Mouse (Mus musculus): Measurements from ENCODE around the gene Pcolce. TPM values are rescaled to one million over a fixed set of nuclear protein-coding genes. Genes with fewer than 3 reads are reported as not detected.

The Pcolce gene
- polyA plus RNA-seq, 2 experiments, result 11.6 to 12.2 TPM

DNA sequence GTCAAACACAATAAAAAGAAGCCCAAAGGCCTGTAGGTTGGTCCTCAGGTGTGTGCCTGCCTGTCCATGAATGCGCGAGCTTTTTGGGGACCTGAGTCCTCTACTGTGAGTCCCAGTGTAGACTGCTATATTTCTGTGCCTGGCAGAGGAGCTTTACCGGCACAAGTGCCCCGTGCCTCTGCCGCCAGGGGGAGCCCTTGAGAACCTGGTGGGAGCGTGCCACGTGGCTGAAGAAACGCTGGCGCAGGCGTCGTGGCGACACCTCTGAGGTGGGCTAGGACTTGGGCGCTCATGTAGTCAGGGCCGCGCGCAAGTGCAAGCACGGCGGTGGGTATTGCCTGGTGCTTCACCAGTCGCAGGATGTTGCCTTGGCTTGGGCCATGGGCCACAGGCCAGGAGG, 27.5 kb upstream of the Pcolce start, which contains the start of gene Sap25:
Sap25 (plus strand) TSS at position 281 of the 400 bp plus-strand sequence.
- TF ChIP-seq EP300 (IDR thresholded peaks at IDR 0.05; ENCODE audit: low read depth), result no peak
- TF ChIP-seq CTCF (IDR thresholded peaks at IDR 0.05; ENCODE audit: low read depth), result peak; percentile 89
- DNase-seq (ENCODE audit: low read depth in 3 of 3, low spot score in 3 of 3) (no peak), ATAC-seq (ENCODE audit: insufficient read depth) (no peak)
- H3K9me3 ChIP-seq (ENCODE audit: control insufficient read depth, low read length), result no peaks in the 10 kb centered on the region
- H3K4me1 ChIP-seq (replicated peaks; ENCODE audit: control insufficient read depth in 2 of 2, insufficient read depth in 2 of 2, low read length in 1 of 2), result peaks cover 2% of the 10 kb centered on the region in 2 experiments; a peak in 2 of 4 replicates
- H3K9ac ChIP-seq (replicated peaks), result no peak within 1 kb of the TSS
- H3K27me3 ChIP-seq (ENCODE audit: control insufficient read depth, insufficient read depth, low read length), result peaks cover 16% of the 10 kb centered on the region
- 73% methylated on average over 19 of the region's 19 CpGs for WGBS (ENCODE audit: insufficient replicate concordance)
- H3K27ac ChIP-seq, result no peak within 1 kb of the TSS
- H3K4me2 ChIP-seq (ENCODE audit: low read depth), result no peak within 1 kb of the TSS
- H3K36me3 ChIP-seq (replicated peaks; ENCODE audit: control insufficient read depth, insufficient read depth, low read depth), result peaks cover 21% of the 10 kb centered on the region
- H3K4me3 ChIP-seq (ENCODE audit: insufficient read depth in 1 of 2, low read depth in 2 of 2, low read length in 2 of 2), result no peak within 1 kb of the TSS

DNA sequence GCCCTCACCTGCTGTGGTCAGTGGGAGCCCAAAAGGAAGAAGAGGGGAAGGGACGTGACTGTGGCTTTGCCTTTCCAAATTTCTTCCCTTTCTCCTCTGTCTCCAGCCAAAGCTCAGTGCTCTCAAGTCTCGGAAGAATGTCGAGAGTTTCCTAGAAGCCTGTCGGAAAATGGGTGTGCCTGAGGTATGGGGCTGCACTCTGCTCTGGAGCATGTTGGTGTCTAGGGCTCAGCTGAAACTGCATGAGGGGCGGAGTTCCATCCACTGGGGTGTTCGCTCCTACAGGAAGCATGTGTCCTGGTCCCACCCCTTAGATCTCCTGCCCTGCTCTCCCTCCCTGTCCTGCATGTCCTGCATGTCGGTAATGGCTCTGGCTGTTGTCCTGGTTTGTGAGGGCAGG, 25.9 kb upstream of the Pcolce start:
- Histone ChIP-seq H3K36me3 (replicated peaks; ENCODE audit: control insufficient read depth, insufficient read depth, low read depth) (peaks cover 21% of the 10 kb centered on the region), H3K4me3 (ENCODE audit: insufficient read depth in 1 of 2, low read depth in 2 of 2, low read length in 2 of 2) (no peak overlapping the region), H3K4me1 (replicated peaks; ENCODE audit: control insufficient read depth in 2 of 2, insufficient read depth in 2 of 2, low read length in 1 of 2) (no peaks in the 10 kb centered on the region), H3K4me2 (ENCODE audit: low read depth) (no peak overlapping the region), H3K27me3 (ENCODE audit: control insufficient read depth, insufficient read depth, low read length) (peaks cover 5% of the 10 kb centered on the region), H3K27ac (no peak overlapping the region), H3K9me3 (ENCODE audit: control insufficient read depth, low read length) (no peaks in the 10 kb centered on the region), H3K9ac (replicated peaks) (no peak overlapping the region)
- 74% methylated on average over 7 of the region's 7 CpGs for WGBS (ENCODE audit: insufficient replicate concordance)
- DNase-seq (ENCODE audit: low read depth in 3 of 3, low spot score in 3 of 3) (no peak), ATAC-seq (ENCODE audit: insufficient read depth) (no peak)
- TF ChIP-seq CTCF (IDR thresholded peaks at IDR 0.05; ENCODE audit: low read depth), result no peak
- TF ChIP-seq EP300 (IDR thresholded peaks at IDR 0.05; ENCODE audit: low read depth), result no peak

GRCm38 (mm10) chr5:137633397-137634084, 20.0 kb upstream of the Pcolce start:
- Histone ChIP-seq H3K9me3 (ENCODE audit: control insufficient read depth, low read length) (no peaks in the 10 kb centered on the region), H3K27me3 (ENCODE audit: control insufficient read depth, insufficient read depth, low read length) (no peaks in the 10 kb centered on the region), H3K9ac (replicated peaks) (no peak overlapping the region), H3K36me3 (replicated peaks; ENCODE audit: control insufficient read depth, insufficient read depth, low read depth) (peaks cover 12% of the 10 kb centered on the region), H3K4me1 (replicated peaks; ENCODE audit: control insufficient read depth in 2 of 2, insufficient read depth in 2 of 2, low read length in 1 of 2) (peaks cover 12 to 22% of the 10 kb centered on the region in 2 experiments), H3K27ac (no peak overlapping the region), H3K4me2 (ENCODE audit: low read depth) (no peak overlapping the region), H3K4me3 (ENCODE audit: insufficient read depth in 1 of 2, low read depth in 2 of 2, low read length in 2 of 2) (no peak overlapping the region)
- WGBS (ENCODE audit: insufficient replicate concordance), result 71% methylated on average over 12 of the region's 12 CpGs
- TF ChIP-seq EP300 (IDR thresholded peaks at IDR 0.05; ENCODE audit: low read depth) (no peak), CTCF (IDR thresholded peaks at IDR 0.05; ENCODE audit: low read depth) (no peak)
- DNase-seq (ENCODE audit: low read depth in 3 of 3, low spot score in 3 of 3) (no peak), ATAC-seq (ENCODE audit: insufficient read depth) (no peak)

DNA sequence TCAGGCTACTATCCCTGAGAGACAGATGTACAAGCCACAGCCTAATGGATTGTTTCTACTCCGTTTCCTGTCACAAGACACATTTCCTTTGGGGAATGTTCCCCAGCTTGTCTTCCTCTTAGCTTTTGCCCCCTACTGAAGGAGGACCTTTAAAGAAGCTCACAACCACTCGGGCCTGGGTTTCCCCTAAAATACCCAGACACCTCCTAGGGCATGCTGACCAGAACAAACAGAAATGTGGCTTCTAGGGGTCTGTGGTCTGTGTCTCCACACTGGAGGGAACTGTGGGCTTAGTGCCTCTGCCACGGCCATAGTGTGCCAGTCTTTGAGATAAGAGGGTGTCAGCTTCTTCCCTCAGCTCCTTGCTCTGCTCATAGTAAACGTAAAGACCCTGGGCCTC, 18.0 kb upstream of the Pcolce start:
- Histone ChIP-seq H3K4me2 (ENCODE audit: low read depth) (peak overlapping the region; percentile 97), H3K9me3 (ENCODE audit: control insufficient read depth, low read length) (no peaks in the 10 kb centered on the region), H3K27ac (no peak overlapping the region), H3K9ac (replicated peaks) (no peak overlapping the region), H3K27me3 (ENCODE audit: control insufficient read depth, insufficient read depth, low read length) (no peaks in the 10 kb centered on the region), H3K4me1 (replicated peaks; ENCODE audit: control insufficient read depth in 2 of 2, insufficient read depth in 2 of 2, low read length in 1 of 2) (peaks cover 17 to 30% of the 10 kb centered on the region in 2 experiments), H3K36me3 (replicated peaks; ENCODE audit: control insufficient read depth, insufficient read depth, low read depth) (no peaks in the 10 kb centered on the region; the same call in 1 of the 2 replicates), H3K4me3 (ENCODE audit: insufficient read depth in 1 of 2, low read depth in 2 of 2, low read length in 2 of 2) (peak overlapping the region in 1 of 2 experiments; percentile 36; a peak in 1 of 4 replicates)
- WGBS (ENCODE audit: insufficient replicate concordance), result 12% methylated on average over 4 of the region's 4 CpGs
- TF ChIP-seq EP300 (IDR thresholded peaks at IDR 0.05; ENCODE audit: low read depth) (no peak), CTCF (IDR thresholded peaks at IDR 0.05; ENCODE audit: low read depth) (no peak)
- no peak for DNase-seq (ENCODE audit: low read depth in 3 of 3, low spot score in 3 of 3)
- ATAC-seq (ENCODE audit: insufficient read depth), result no peak

- H3K4me2 ChIP-seq (ENCODE audit: low read depth), result peak overlapping the region; percentile 97
- H3K27ac ChIP-seq, result peak overlapping the region; percentile 34
- DNase-seq (ENCODE audit: low read depth in 3 of 3, low spot score in 3 of 3), result no peak
- no peak for TF ChIP-seq CTCF (IDR thresholded peaks at IDR 0.05; ENCODE audit: low read depth)
- TF ChIP-seq EP300 (IDR thresholded peaks at IDR 0.05; ENCODE audit: low read depth), result no peak
- 16% methylated on average over 9 of the region's 9 CpGs for WGBS (ENCODE audit: insufficient replicate concordance)
- H3K27me3 ChIP-seq (ENCODE audit: control insufficient read depth, insufficient read depth, low read length), result no peaks in the 10 kb centered on the region
- H3K4me3 ChIP-seq (ENCODE audit: insufficient read depth in 1 of 2, low read depth in 2 of 2, low read length in 2 of 2), result peak overlapping the region; percentile 36 to 91
- H3K4me1 ChIP-seq (replicated peaks; ENCODE audit: control insufficient read depth in 2 of 2, insufficient read depth in 2 of 2, low read length in 1 of 2), result peaks cover 17 to 30% of the 10 kb centered on the region in 2 experiments
- H3K36me3 ChIP-seq (replicated peaks; ENCODE audit: control insufficient read depth, insufficient read depth, low read depth), result no peaks in the 10 kb centered on the region; the same call in 1 of the 2 replicates
- H3K9me3 ChIP-seq (ENCODE audit: control insufficient read depth, low read length), result no peaks in the 10 kb centered on the region
- no peak for ATAC-seq (ENCODE audit: insufficient read depth)
- peak overlapping the region; percentile 33; the same call in 1 of the 2 replicates for H3K9ac ChIP-seq (replicated peaks)
These were observed 17.6 kb upstream of the Pcolce start for GRCm38 (mm10) chr5:137631171-137631570.

All from liver, embryonic 14.5 days (tissue).